Mouse (Mus musculus) embryonic facial prominence, embryonic 10.5 days (tissue): ENCODE results near the gene Map1b. TPM values are rescaled to one million over a fixed set of nuclear protein-coding genes. Genes with fewer than 3 reads are reported as not detected.
A peak's percentile ranks its signal among the peaks of the same experiment; 100 is the strongest.

Experiments used
- DNase-seq: peaks from one replicate; pipeline ENCODE4 v3.0.0-alpha.2; 2017; ENCODE audit warnings: low spot score
- H3K27ac ChIP-seq: fragments of 300-500 bp; sonication (generic); replicated peaks from 2 replicates; pipeline ENCODE4 v1.5.1; 2016; ENCODE audit warnings: mild to moderate bottlenecking
- H3K27me3 ChIP-seq: fragments of 300-500 bp; sonication (generic); replicated peaks from 2 replicates; pipeline ENCODE4 v1.6.1; 2016; ENCODE audit warnings: low read depth, mild to moderate bottlenecking; ENCODE audit not compliant: poor library complexity, severe bottlenecking
- H3K36me3 ChIP-seq: fragments of 300-500 bp; sonication (generic); replicated peaks from 2 replicates; pipeline ENCODE4 v1.6.1; 2016; ENCODE audit warnings: mild to moderate bottlenecking, moderate library complexity
- H3K4me1 ChIP-seq: fragments of 300-500 bp; sonication (generic); 2 replicates; pipeline ENCODE4 v1.6.1; 2016
- H3K4me3 ChIP-seq: fragments of 300-500 bp; sonication (generic); 2 replicates; pipeline ENCODE4 v1.5.1; 2016; ENCODE audit warnings: mild to moderate bottlenecking, moderate library complexity
- H3K9me3 ChIP-seq: fragments of 300-500 bp; sonication (generic); 2 replicates; pipeline ENCODE4 v1.6.1; 2016; ENCODE audit warnings: mild to moderate bottlenecking
- WGBS: fragments of 180-500 bp; shearing (Covaris S2); methylation state at CpG from one replicate; pipeline ENCODE4 v1.1.7; 2016; 5-methylcytosine and 5-hydroxymethylcytosine counted together
- polyA plus RNA-seq: library from polyadenylated mRNA; unstranded; fragments of >200 nt; fragmentation: Nextera tagmentation; extraction: Ambion mirVana; gene quantifications from 2 replicates; pipeline ENCODE4 v1.2.1, GENCODE M21; 2016

Map1b gene
- polyA plus RNA-seq, 1 experiment from 2014 or later: 288 TPM

DNA sequence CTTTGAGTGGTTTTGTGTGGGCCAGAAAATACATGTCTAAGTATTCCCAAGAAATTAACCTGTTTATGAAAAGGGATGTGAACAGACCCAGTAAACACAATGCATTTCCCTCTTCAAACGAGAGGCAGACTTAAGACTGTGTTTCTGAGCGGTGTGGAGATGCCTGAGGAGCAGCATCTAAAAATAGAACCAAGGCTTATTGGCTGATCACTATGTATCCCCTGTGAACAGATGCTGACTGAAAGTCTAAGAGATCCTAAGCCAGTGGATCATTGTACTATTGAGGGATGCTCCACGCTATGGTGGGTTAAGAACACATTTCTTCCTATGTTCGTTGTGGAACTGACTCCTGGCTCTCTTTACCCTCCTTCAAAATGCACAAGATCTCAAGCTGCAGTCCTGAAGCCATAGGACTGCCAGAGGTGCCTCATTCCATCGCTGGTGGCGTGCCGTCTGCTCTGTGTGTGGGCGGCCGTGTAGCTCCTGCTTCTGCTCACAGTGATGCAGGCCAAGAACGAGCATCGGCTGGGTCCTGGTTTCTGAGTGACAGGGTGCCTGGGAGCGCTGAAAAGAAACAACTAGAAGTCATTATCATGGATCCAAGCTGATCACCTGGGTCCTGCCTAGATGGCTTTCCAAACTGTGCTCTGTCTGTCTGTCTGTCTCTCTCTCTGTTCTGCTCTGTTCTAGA is 34.5 kb upstream of the Map1b start:
- no peaks in the 10 kb centered on the region for H3K9me3 ChIP-seq
- H3K27ac ChIP-seq: 0 out of 2 replicates have a peak overlapping the region, but pooled peaks have one; percentile 14
- no peak overlapping the region for H3K4me3 ChIP-seq
- no peaks in the 10 kb centered on the region for H3K36me3 ChIP-seq
- H3K4me1 ChIP-seq: peaks cover 20% of the 10 kb centered on the region
- no peaks in the 10 kb centered on the region for H3K27me3 ChIP-seq
- no peak for DNase-seq
- 67% methylated on average over 12 of the region's 12 CpGs for WGBS

DNA sequence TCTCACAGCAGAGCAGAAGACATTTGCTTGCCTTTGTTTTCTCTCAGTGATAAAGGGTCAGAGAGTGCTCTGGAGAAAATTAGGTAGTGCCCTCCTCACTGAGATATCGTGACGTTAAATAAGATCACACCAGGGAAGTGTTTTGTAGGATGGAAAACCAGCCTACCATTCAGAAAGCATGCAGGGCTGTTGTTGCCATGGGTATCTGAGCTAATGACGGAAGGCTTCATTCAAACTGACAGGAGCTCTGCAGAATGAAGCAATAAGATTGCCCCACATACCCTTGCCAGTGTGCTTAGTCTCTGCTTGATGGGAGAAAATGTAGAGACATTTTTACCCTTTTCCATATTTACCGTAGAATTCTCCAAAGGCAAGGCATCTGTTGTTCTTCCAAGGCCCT is 33.7 kb upstream of the Map1b start:
- H3K9me3 ChIP-seq: no peaks in the 10 kb centered on the region
- no peaks in the 10 kb centered on the region for H3K27me3 ChIP-seq
- no peak for DNase-seq
- 66% methylated on average over 4 of the region's 4 CpGs for WGBS
- H3K36me3 ChIP-seq: no peaks in the 10 kb centered on the region
- H3K27ac ChIP-seq: 0 out of 2 replicates have a peak overlapping the region, but pooled peaks have one; percentile 35
- H3K4me1 ChIP-seq: peaks cover 23% of the 10 kb centered on the region
- H3K4me3 ChIP-seq: no peak overlapping the region

DNA sequence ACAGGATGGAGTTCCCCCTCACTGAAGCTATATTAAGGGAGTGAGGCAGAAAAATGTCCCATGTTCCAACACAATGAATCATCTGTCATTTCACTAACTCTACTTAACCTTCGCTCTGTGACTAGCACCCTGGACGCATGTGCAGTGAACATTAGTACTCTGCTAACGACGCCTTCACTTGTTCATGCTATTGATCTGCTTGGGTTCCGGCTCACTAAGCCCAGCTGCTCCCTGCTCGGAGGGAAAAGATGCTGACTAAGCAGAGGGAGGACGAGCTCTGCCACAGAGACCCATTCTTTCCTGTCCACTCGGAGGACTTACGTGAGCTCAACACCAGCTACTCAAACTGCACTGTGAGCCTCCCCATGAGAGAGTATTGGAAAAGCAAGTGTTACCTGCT is 33.2 kb upstream of the Map1b start:
- Histone ChIP-seq H3K4me1 (peaks cover 23% of the 10 kb centered on the region), H3K27ac (0 out of 2 replicates have a peak overlapping the region, but pooled peaks have one; percentile 35), H3K9me3 (no peaks in the 10 kb centered on the region), H3K4me3 (no peak overlapping the region), H3K27me3 (no peaks in the 10 kb centered on the region), H3K36me3 (no peaks in the 10 kb centered on the region)
- WGBS: 41% methylated on average over 9 of the region's 9 CpGs
- no peak for DNase-seq

DNA sequence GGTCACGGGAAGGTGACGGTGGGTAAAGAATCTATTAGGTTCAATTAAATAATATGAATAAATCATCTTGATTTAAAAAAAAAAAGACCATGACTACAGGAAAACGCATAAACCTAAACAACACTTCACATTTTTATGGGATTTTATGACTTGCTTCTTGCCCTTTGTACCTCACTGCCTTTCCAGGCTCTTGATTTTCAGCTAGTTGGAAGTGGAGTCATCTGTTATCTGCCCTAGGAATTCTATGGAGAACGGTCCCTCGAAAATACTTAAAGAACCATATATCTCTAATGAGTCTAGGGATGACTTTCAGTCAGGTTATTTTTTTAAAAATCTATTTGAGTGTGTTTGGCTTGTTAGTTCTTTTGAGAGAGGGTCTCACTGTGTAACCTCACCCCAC is 30.5 kb upstream of the Map1b start:
- WGBS: 96% methylated on average over 5 of the region's 5 CpGs
- DNase-seq: no peak
- Histone ChIP-seq H3K4me3 (no peak overlapping the region), H3K9me3 (no peaks in the 10 kb centered on the region), H3K27me3 (no peaks in the 10 kb centered on the region), H3K36me3 (no peaks in the 10 kb centered on the region), H3K4me1 (peaks cover 28% of the 10 kb centered on the region), H3K27ac (no peak overlapping the region)

DNA sequence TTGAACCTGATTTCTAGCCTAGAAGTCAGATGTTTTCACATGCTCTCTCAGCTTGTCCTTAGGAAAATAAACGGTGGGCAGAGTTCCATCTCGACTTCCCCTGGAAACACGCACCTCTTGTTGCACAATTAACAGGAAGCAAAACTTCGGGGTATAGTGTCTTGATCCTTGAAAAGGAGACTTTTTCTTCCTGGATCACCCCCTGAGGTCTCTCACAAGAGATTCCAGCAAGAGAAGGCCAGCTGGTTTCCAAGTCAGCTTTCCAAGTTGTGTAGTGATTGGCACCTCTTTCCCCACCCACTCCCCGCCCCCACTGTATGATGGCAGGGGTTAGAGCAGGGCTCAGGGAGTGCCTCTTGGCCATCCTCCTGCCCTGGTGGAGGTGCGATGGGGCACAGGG is 28.9 kb upstream of the Map1b start:
- H3K4me1 ChIP-seq: peaks cover 31% of the 10 kb centered on the region
- WGBS: 66% methylated on average over 6 of the region's 6 CpGs
- no peak overlapping the region for H3K27ac ChIP-seq
- H3K9me3 ChIP-seq: no peaks in the 10 kb centered on the region
- H3K4me3 ChIP-seq: no peak overlapping the region
- H3K36me3 ChIP-seq: no peaks in the 10 kb centered on the region
- DNase-seq: no peak
- no peaks in the 10 kb centered on the region for H3K27me3 ChIP-seq

DNA sequence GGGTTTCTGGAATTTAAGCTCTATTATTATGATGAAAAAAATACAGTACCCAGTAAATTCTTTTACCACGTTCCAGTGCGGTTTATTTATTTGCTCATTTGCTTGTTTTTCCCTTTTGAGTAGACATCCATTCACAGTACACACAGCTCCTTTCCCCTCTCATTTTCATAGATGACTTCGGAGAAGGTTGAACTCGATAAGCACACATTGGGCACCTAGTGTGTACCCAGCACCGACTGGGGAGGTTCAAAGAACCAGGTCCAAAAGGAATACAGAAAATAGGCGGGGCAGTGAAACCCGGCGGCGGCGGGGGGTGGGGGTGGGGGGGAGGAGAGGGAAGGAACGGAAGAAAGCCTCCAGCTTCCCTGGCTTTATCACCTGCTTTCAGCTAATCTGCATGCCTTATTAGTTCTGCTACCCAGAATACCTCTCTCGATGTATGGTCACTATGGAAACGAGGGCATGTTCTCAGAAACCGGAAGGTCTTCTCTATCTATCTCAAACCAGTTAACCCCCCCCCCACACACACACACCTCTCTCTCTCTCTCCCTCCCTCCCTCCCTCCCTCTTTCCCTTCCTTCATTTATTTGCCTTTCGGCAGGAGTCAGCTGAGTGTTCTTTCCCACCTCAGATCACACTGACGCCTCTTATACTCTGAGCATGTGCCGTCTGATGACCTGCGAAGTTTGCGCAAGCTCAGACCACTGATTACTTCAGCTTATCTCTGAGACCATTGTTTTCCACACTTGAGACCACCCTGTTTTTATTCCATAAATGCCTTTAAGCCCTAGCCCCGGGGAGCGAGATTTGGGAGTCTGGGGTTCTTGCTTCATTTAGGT is 25.3 kb upstream of the Map1b start:
- no peaks in the 10 kb centered on the region for H3K36me3 ChIP-seq
- peaks cover 30% of the 10 kb centered on the region for H3K4me1 ChIP-seq
- H3K4me3 ChIP-seq: 0 out of 2 replicates have a peak overlapping the region, but pooled peaks have one; percentile 22
- 54% methylated on average over 21 of the region's 21 CpGs for WGBS
- DNase-seq: no peak
- no peaks in the 10 kb centered on the region for H3K9me3 ChIP-seq
- H3K27ac ChIP-seq: no peak overlapping the region
- H3K27me3 ChIP-seq: no peaks in the 10 kb centered on the region

- Histone ChIP-seq H3K4me3 (no peak overlapping the region), H3K27me3 (no peaks in the 10 kb centered on the region), H3K27ac (no peak overlapping the region), H3K9me3 (no peaks in the 10 kb centered on the region), H3K4me1 (peaks cover 27% of the 10 kb centered on the region), H3K36me3 (no peaks in the 10 kb centered on the region)
- DNase-seq: no peak
- 83% methylated on average over 5 of the region's 5 CpGs for WGBS
These were observed 22.9 kb upstream of the Map1b start for GRCm38 (mm10) chr13:99539288-99539687.

DNA sequence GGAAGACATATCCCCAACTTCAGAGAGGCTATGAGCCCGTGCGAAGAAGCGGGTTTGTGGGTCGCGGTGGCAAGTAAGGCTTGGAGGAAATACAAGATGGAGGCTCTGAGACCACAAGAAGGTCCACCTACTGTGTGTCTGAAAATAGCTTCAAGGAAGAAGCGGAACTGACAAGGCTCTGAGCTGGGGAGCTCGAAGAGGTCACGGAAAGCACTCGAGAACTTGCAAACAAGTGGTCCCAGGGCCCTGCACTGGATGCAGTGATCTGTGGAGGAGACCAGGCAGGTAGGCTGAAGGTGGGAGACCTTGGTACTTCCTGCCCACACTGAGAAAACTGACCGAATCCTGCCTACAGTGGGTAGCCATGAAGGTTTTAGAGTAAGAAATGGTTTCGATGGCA is 22.5 kb upstream of the Map1b start:
- Histone ChIP-seq H3K27ac (no peak overlapping the region), H3K4me1 (peaks cover 27% of the 10 kb centered on the region), H3K9me3 (no peaks in the 10 kb centered on the region), H3K27me3 (no peaks in the 10 kb centered on the region), H3K4me3 (no peak overlapping the region), H3K36me3 (no peaks in the 10 kb centered on the region)
- 95% methylated on average over 11 of the region's 11 CpGs for WGBS
- DNase-seq: no peak

DNA sequence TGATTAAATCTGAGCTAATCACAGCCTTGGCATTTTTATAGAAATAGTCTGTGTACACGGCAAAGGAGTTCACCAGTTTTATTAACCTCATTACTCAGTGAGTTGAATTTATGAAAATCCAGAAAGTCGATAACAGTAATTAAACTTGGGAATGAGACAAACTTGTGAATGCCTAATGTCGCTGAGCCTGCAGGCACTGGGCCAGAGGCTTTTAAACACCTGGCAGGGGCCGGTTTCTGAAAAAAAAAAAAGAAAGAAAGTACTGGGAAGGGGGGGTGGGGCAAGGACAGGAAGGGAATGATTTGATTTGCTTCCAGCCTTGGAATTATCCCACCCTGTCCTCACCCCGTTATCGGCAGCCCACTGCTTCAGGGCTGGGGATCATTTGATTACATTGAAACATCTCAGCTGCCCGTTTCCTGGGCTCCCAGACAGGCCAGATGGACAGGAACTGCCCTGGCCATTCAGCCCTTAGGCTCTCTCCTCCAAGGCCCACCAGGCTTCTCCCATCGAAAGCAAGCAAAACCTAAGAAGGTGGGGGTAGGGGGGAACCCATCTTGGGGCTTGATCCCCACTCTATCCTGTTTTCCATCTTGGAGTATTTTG is 21.7 kb upstream of the Map1b start:
- no peaks in the 10 kb centered on the region for H3K36me3 ChIP-seq
- H3K27ac ChIP-seq: no peak overlapping the region

DNA sequence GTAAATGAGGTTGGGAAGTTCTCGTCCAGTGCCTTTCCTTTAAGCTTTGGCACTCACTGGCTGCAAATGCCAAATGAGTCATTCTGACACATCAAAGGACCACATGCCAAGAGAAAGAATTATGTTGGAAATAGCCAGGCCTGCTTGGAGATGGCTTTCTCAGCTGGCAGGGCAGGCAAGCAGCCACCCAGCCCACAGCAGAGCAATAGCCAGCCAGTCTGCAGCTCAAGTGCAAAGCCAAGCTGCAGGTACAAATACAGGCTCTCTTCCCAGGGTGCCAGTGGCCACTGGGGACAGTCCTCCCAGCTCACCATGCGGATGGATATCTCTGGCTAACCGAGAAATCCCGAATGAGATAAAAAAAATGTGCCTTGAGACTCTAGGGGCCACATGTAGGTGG is 12.1 kb upstream of the Map1b start:
- Histone ChIP-seq H3K4me1 (no peaks in the 10 kb centered on the region), H3K27me3 (no peaks in the 10 kb centered on the region), H3K9me3 (no peaks in the 10 kb centered on the region), H3K36me3 (no peaks in the 10 kb centered on the region), H3K27ac (0 out of 2 replicates have a peak overlapping the region, but pooled peaks have one; percentile 6), H3K4me3 (no peak overlapping the region)
- no peak for DNase-seq
- 77% methylated on average over 4 of the region's 4 CpGs for WGBS

More for the DNA sequence above, 21.7 kb upstream of the Map1b start:
- no peak for DNase-seq
- H3K9me3 ChIP-seq: no peaks in the 10 kb centered on the region
- 32% methylated on average over 8 of the region's 8 CpGs for WGBS
- no peaks in the 10 kb centered on the region for H3K27me3 ChIP-seq
- H3K4me1 ChIP-seq: peaks cover 27% of the 10 kb centered on the region
- no peak overlapping the region for H3K4me3 ChIP-seq

GRCm38 (mm10) chr13:99527936-99528335 is 11.6 kb upstream of the Map1b start:
- Histone ChIP-seq H3K9me3 (no peaks in the 10 kb centered on the region), H3K4me3 (no peak overlapping the region), H3K36me3 (no peaks in the 10 kb centered on the region), H3K4me1 (no peaks in the 10 kb centered on the region), H3K27ac (no peak overlapping the region), H3K27me3 (no peaks in the 10 kb centered on the region)
- DNase-seq: no peak

GRCm38 (mm10) chr13:99525491-99525890 is 9.2 kb upstream of the Map1b start:
- no peak for DNase-seq
- no peaks in the 10 kb centered on the region for H3K4me1 ChIP-seq
- no peak overlapping the region for H3K4me3 ChIP-seq
- no peaks in the 10 kb centered on the region for H3K36me3 ChIP-seq
- H3K27me3 ChIP-seq: no peaks in the 10 kb centered on the region
- 88% methylated on average over 8 of the region's 8 CpGs for WGBS
- no peaks in the 10 kb centered on the region for H3K9me3 ChIP-seq
- no peak overlapping the region for H3K27ac ChIP-seq
